Mouse (Mus musculus) cortical plate, adult 2 months (tissue): ENCODE measurements around the gene Ccdc57. TPM values are rescaled to one million over a fixed set of nuclear protein-coding genes. Genes with fewer than 3 reads are reported as not detected.
"Not testable (repeated sequence)": the region's sequence is repeated elsewhere in the genome, so short reads cannot be mapped to it uniquely, and the experiment has no call there.

ENCODE experiments used
- H3K27ac ChIP-seq: fragments of 200-500 bp; 2 replicates; pipeline ENCODE4 v1.5.1; 2012; ENCODE audit warnings: low read length, control low read depth, inconsistent platforms; ENCODE audit not compliant: insufficient read depth
- H3K4me1 ChIP-seq: fragments of 200-500 bp; 2 replicates; pipeline ENCODE4 v1.6.1; 2011; ENCODE audit warnings: low read length; ENCODE audit not compliant: control insufficient read depth, insufficient read depth
- H3K4me3 ChIP-seq: fragments of 200-500 bp; 2 replicates; pipeline ENCODE4 v1.5.1; 2011; ENCODE audit warnings: mild to moderate bottlenecking, low read length, control low read depth; ENCODE audit not compliant: insufficient read depth
- CTCF ChIP-seq: fragments of 200-500 bp; IDR thresholded peaks from 2 replicates; pipeline ENCODE4 v1.5.1; 2011; ENCODE audit warnings: mild to moderate bottlenecking, control low read depth, low read length; ENCODE audit not compliant: insufficient read depth; ENCODE audit errors: extremely low read depth
- POLR2A ChIP-seq: fragments of 200-500 bp; IDR thresholded peaks from 2 replicates; pipeline ENCODE4 v1.6.1; 2011; ENCODE audit warnings: mild to moderate bottlenecking, low read length, control low read depth; ENCODE audit not compliant: insufficient read depth; ENCODE audit errors: extremely low read depth
- polyA plus RNA-seq: library from polyadenylated mRNA; depleted of rRNA; stranded (reverse); fragments of >200 nt; gene quantifications from 2 replicates; pipeline ENCODE4 v1.2.3, GENCODE M21; 2012; rRNA removed

Gene Ccdc57
- polyA plus RNA-seq, 1 experiment: 11.0 TPM

- TF ChIP-seq CTCF (no peak), POLR2A (no peak)
- H3K4me3 ChIP-seq: no peak overlapping the region
- no peak overlapping the region for H3K27ac ChIP-seq
- H3K4me1 ChIP-seq: peaks cover 2% of the 10 kb centered on the region; the same call in 1 of the 2 replicates
Measured at GRCm38 (mm10) chr11:120792652-120793051, 140.0 kb downstream of the Ccdc57 start.

- no peak overlapping the region for H3K27ac ChIP-seq
- no peak overlapping the region for H3K4me3 ChIP-seq
- TF ChIP-seq CTCF: no peak
- H3K4me1 ChIP-seq: peaks cover 3% of the 10 kb centered on the region; the same call in 1 of the 2 replicates
Measured at GRCm38 (mm10) chr11:120789810-120790209, 142.9 kb downstream of the Ccdc57 start.

GRCm38 (mm10) chr11:120789355-120789754 lies 143.3 kb downstream of the Ccdc57 start:
- no peak overlapping the region for H3K4me3 ChIP-seq
- peaks cover 3% of the 10 kb centered on the region; the same call in 1 of the 2 replicates for H3K4me1 ChIP-seq
- no peak overlapping the region for H3K27ac ChIP-seq
- TF ChIP-seq CTCF (no peak), POLR2A (no peak)

- not testable (repeated sequence) for H3K4me1 ChIP-seq, H3K27ac ChIP-seq, H3K4me3 ChIP-seq
Measured at GRCm38 (mm10) chr11:120788460-120788859, 144.2 kb downstream of the Ccdc57 start.

GRCm38 (mm10) chr11:120785145-120785544 lies 147.5 kb downstream of the Ccdc57 start:
- Histone ChIP-seq H3K4me1 (peaks cover 3% of the 10 kb centered on the region; the same call in 1 of the 2 replicates), H3K4me3 (peak overlapping the region; percentile 78), H3K27ac (no peak overlapping the region)
- TF ChIP-seq POLR2A (no peak), CTCF (no peak)

- Histone ChIP-seq H3K27ac (peak within 1 kb of the TSS; percentile 91), H3K4me3 (peak within 1 kb of the TSS; percentile 78), H3K4me1 (peaks cover 3% of the 10 kb centered on the region; the same call in 1 of the 2 replicates)
- TF ChIP-seq POLR2A: peak; percentile 34; the same call in 1 of the 2 replicates
- no peak for TF ChIP-seq CTCF
Measured at GRCm38 (mm10) chr11:120784064-120784791, 148.4 kb downstream of the Ccdc57 start, which contains the start of the genes Rfng and Gps1. Rfng (minus strand) TSS chr11:120784207. Gps1 (plus strand) TSS chr11:120784272.

- H3K27ac ChIP-seq: peak overlapping the region; percentile 91
- TF ChIP-seq CTCF (no peak), POLR2A (no peak)
- peak overlapping the region; percentile 78 for H3K4me3 ChIP-seq
- peaks cover 3% of the 10 kb centered on the region; the same call in 1 of the 2 replicates for H3K4me1 ChIP-seq
Measured at GRCm38 (mm10) chr11:120783426-120784063, 149.1 kb downstream of the Ccdc57 start.

GRCm38 (mm10) chr11:120781361-120781760 lies 151.3 kb downstream of the Ccdc57 start:
- H3K4me3 ChIP-seq, H3K4me1 ChIP-seq: not testable (repeated sequence)

GRCm38 (mm10) chr11:120779876-120780275 lies 152.8 kb downstream of the Ccdc57 start:
- Histone ChIP-seq H3K4me1 (no peaks in the 10 kb centered on the region; the same call in 1 of the 2 replicates), H3K4me3 (no peak overlapping the region), H3K27ac (no peak overlapping the region)
- TF ChIP-seq POLR2A (no peak), CTCF (no peak)

More at GRCm38 (mm10) chr11:120781361-120781760, 151.3 kb downstream of the Ccdc57 start:
- H3K27ac ChIP-seq: not testable (repeated sequence)

- no peaks in the 10 kb centered on the region for H3K4me1 ChIP-seq
- H3K4me3 ChIP-seq: no peak overlapping the region
- H3K27ac ChIP-seq: no peak overlapping the region
- TF ChIP-seq POLR2A (no peak), CTCF (no peak)
Measured at GRCm38 (mm10) chr11:120777123-120777522, 155.5 kb downstream of the Ccdc57 start.

Other genes with a start within 250 kb of the Ccdc57 start
- gene Cenpx, start 219.1 kb downstream of the Ccdc57 start, polyA plus RNA-seq: 36.2 and 40.2 TPM in 2 replicates
- gene Lrrc45, start 218.9 kb downstream of the Ccdc57 start, polyA plus RNA-seq: 114 and 137 TPM in 2 replicates
- 60.4 and 72.2 TPM in 2 replicates for gene Rac3, start 211.4 kb downstream of the Ccdc57 start, polyA plus RNA-seq
- 20.5 and 21.3 TPM in 2 replicates for gene Dcxr, start 205.6 kb downstream of the Ccdc57 start, polyA plus RNA-seq
- 4.6 and 4.9 TPM in 2 replicates for gene Cbr2, start 200.8 kb downstream of the Ccdc57 start, polyA plus RNA-seq
- gene Hmga1b, start 170.1 kb downstream of the Ccdc57 start, polyA plus RNA-seq: 1.4 and 2.8 TPM in 2 replicates
- gene Rfng, start 148.7 kb downstream of the Ccdc57 start, polyA plus RNA-seq: 98.9 and 103 TPM in 2 replicates
- gene Gps1, start 148.6 kb downstream of the Ccdc57 start, polyA plus RNA-seq: 223 and 224 TPM in 2 replicates
- gene Dus1l, start 136.5 kb downstream of the Ccdc57 start, polyA plus RNA-seq: 49.8 and 51.3 TPM in 2 replicates
- gene Fasn, start 108.3 kb downstream of the Ccdc57 start, polyA plus RNA-seq: 219 and 242 TPM in 2 replicates
- gene Slc16a3, start 15.6 kb upstream of the Ccdc57 start, polyA plus RNA-seq: 6.1 and 7.1 TPM in 2 replicates
- 108 and 110 TPM in 2 replicates for gene Csnk1d, start 58.5 kb upstream of the Ccdc57 start, polyA plus RNA-seq
- 3.4 and 3.8 TPM in 2 replicates for gene Cd7, start 106.5 kb upstream of the Ccdc57 start, polyA plus RNA-seq
- not detected in 2 replicates for gene Sectm1b, start 130.7 kb upstream of the Ccdc57 start, polyA plus RNA-seq
- not detected in 2 replicates for gene Sectm1a, start 148.3 kb upstream of the Ccdc57 start, polyA plus RNA-seq
- gene Tex19.2, start 185.8 kb upstream of the Ccdc57 start, polyA plus RNA-seq: not detected in 2 replicates
- gene Tex19.1, start 213.3 kb upstream of the Ccdc57 start, polyA plus RNA-seq: not detected in 2 replicates
- 0.17 and 0.19 TPM in 2 replicates for gene Uts2r, start 227.4 kb upstream of the Ccdc57 start, polyA plus RNA-seq